ENCODE assay signal across 8 mouse cellular contexts in the genomic region with DNA sequence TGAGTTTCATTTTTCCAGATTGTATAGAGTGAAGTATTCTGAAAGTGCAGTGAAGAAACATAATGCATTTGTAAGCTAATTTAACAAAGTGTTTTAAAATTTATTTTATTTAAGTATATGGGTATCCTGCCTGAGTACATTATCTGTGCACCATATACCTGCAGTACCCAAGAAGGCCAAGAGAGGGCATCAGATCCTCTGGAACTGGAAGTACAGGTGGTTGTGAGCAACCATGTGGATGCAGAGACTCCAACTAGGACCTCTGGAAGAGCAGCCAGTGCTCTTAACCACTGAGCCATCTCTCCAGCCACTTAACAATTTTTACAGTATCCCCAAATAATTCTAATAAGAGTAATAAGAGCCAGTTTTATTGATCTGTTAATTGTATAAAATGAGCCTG.
DNase-seq lines count a peak whose midpoint lies in the region; ATAC-seq and TF ChIP-seq lines count a peak whose summit lies in the region.

No protein-coding gene starts in this region.

- H3K27ac ChIP-seq in hindbrain, postnatal 0 days = no peak overlapping the region
- H3K27ac ChIP-seq in hindbrain, embryonic 12.5 days = no peak overlapping the region
- no peak overlapping the region for H3K27ac ChIP-seq in ES-E14 (ENCODE audit: insufficient read depth, low read depth, low read length, poor library complexity, severe bottlenecking)
- no peak overlapping the region for H3K27ac ChIP-seq in hindbrain, embryonic 13.5 days

- no peak for DNase-seq in hindbrain, postnatal 0 days (ENCODE audit: low spot score)
- DNase-seq in ES-E14 (ENCODE audit: low read depth, low spot score) = peak; percentile 15
- DNase-seq in retina, embryonic 14.5 days (ENCODE audit: low spot score) = peak; percentile 33
- DNase-seq in yolk sac, embryonic 10.5 days (ENCODE audit: low spot score) = no peak
- DNase-seq in embryo, embryonic 10.5 days (ENCODE audit: low spot score) = no peak

- no peaks in the 10 kb centered on the region for H3K27me3 ChIP-seq in hindbrain, postnatal 0 days (ENCODE audit: insufficient read depth, low read length)
- no peaks in the 10 kb centered on the region for H3K27me3 ChIP-seq in hindbrain, embryonic 12.5 days
- no peaks in the 10 kb centered on the region for H3K27me3 ChIP-seq in hindbrain, embryonic 13.5 days

- H3K9me3 ChIP-seq in hindbrain, postnatal 0 days (ENCODE audit: low read length) = no peaks in the 10 kb centered on the region
- no peaks in the 10 kb centered on the region for H3K9me3 ChIP-seq in hindbrain, embryonic 12.5 days (replicated peaks)
- H3K9me3 ChIP-seq in ES-E14 (ENCODE audit: control insufficient read depth, insufficient read depth, low read depth, low read length) = no peaks in the 10 kb centered on the region
- no peaks in the 10 kb centered on the region for H3K9me3 ChIP-seq in hindbrain, embryonic 13.5 days

- H3K4me3 ChIP-seq in hindbrain, postnatal 0 days (ENCODE audit: low read length) = no peak overlapping the region
- no peak overlapping the region for H3K4me3 ChIP-seq in hindbrain, embryonic 12.5 days
- no peak overlapping the region for H3K4me3 ChIP-seq in ES-E14 (ENCODE audit: insufficient read depth in 1 of 2, low read depth in 1 of 2, low read length in 2 of 2, poor library complexity in 1 of 2, severe bottlenecking in 1 of 2)
- H3K4me3 ChIP-seq in hindbrain, embryonic 13.5 days = no peak overlapping the region

- no peak overlapping the region for H3K4me2 ChIP-seq in hindbrain, postnatal 0 days (ENCODE audit: low read depth, low read length)
- H3K4me2 ChIP-seq in hindbrain, embryonic 12.5 days (replicated peaks) = no peak overlapping the region
- H3K4me2 ChIP-seq in hindbrain, embryonic 13.5 days = no peak overlapping the region

- H3K36me3 ChIP-seq in hindbrain, postnatal 0 days (ENCODE audit: insufficient read depth, low read length) = 0 out of 2 replicates have a peak, but pooled peaks cover 2% of the 10 kb centered on the region
- H3K36me3 ChIP-seq in hindbrain, embryonic 12.5 days = 0 out of 2 replicates have a peak, but pooled peaks cover 11% of the 10 kb centered on the region
- no peaks in the 10 kb centered on the region for H3K36me3 ChIP-seq in ES-E14 (ENCODE audit: control insufficient read depth, insufficient read depth, low read length, poor library complexity, severe bottlenecking)
- peaks cover 7% of the 10 kb centered on the region; the same call in 1 of the 2 replicates for H3K36me3 ChIP-seq in hindbrain, embryonic 13.5 days

- 0 out of 2 replicates have a peak, but pooled peaks cover 3% of the 10 kb centered on the region for H3K4me1 ChIP-seq in hindbrain, postnatal 0 days (ENCODE audit: insufficient read depth, low read length)
- H3K4me1 ChIP-seq in hindbrain, embryonic 12.5 days = peaks cover 4% of the 10 kb centered on the region; the same call in 1 of the 2 replicates
- H3K4me1 ChIP-seq in ES-E14 (ENCODE audit: control insufficient read depth in 2 of 2, insufficient read depth in 2 of 2, low read length in 2 of 2, poor library complexity in 1 of 2) = no peaks in the 10 kb centered on the region
- H3K4me1 ChIP-seq in hindbrain, embryonic 13.5 days (replicated peaks) = peaks cover 15% of the 10 kb centered on the region; the same call in 1 of the 2 replicates

- in situ Hi-C loops in ES-E14 (cut with MboI; ENCODE audit: low sequenced_read_pairs in 2 of 2, unreplicated experiment in 2 of 2) = loop anchor here in 1 of 2 experiments (10.0 kb wide), 1 partner anchor 859 kb away; no protein-coding TSS in a partner anchor

- H3K9ac ChIP-seq in hindbrain, postnatal 0 days (replicated peaks; ENCODE audit: low read length) = no peak overlapping the region
- H3K9ac ChIP-seq in hindbrain, embryonic 12.5 days = no peak overlapping the region
- no peak overlapping the region for H3K9ac ChIP-seq in ES-E14 (ENCODE audit: insufficient read depth, low read depth, low read length, poor library complexity, severe bottlenecking)
- H3K9ac ChIP-seq in hindbrain, embryonic 13.5 days = no peak overlapping the region

- no peak for ATAC-seq in hindbrain, postnatal 0 days
- ATAC-seq in hindbrain, embryonic 12.5 days (ENCODE audit: low FRiP score) = no peak
- peak; percentile 74 for ATAC-seq in granulocyte monocyte progenitor cell, adult 5-6 weeks (replicated peaks; ENCODE audit: poor library complexity, severe bottlenecking)
- ATAC-seq in hindbrain, embryonic 13.5 days (ENCODE audit: low FRiP score) = no peak

- peak; percentile 53 for TF ChIP-seq CTCF in hindbrain, postnatal 0 days (IDR thresholded peaks at IDR 0.05; ENCODE audit: low read depth)

TF ChIP-seq in ES-E14, 5 proteins besides CTCF, POLR2A, EP300 and RAD21:
- peak; percentile 61; the same call in 1 of the 2 replicates for TF ChIP-seq ZC3H11A (IDR thresholded peaks at IDR 0.05; ENCODE audit: borderline replicate concordance, low read depth, low read length)
- no peak for TF ChIP-seq HCFC1 (IDR thresholded peaks at IDR 0.05; ENCODE audit: borderline replicate concordance, insufficient read depth, low read length)
TF ChIP-seq in ES-E14: peak in this region for 1.

Comparison
In these comparisons a context has a peak if more than half of its experiments do, and no peak if none do; other contexts are left out.
1. DNase-seq: peak in ES-E14 (single experiment) and retina, embryonic 14.5 days (single experiment); none in hindbrain, postnatal 0 days (single experiment), yolk sac, embryonic 10.5 days (single experiment) and embryo, embryonic 10.5 days (single experiment).